Mouse (Mus musculus) liver, embryonic 14.5 days (tissue): ENCODE results near the gene Men1. TPM values are rescaled to one million over a fixed set of nuclear protein-coding genes. Genes with fewer than 3 reads are reported as not detected.
A peak's percentile ranks its signal among the peaks of the same experiment; 100 is the strongest.

Experiments used
- ATAC-seq: fragments of 200-750 bp; cut with Nextera tagmentation; 2 replicates; pipeline ENCODE4 v1.8.0; 2017; ENCODE audit warnings: moderate number of reproducible peaks, mild to moderate bottlenecking, moderate library complexity; ENCODE audit not compliant: insufficient read depth
- DNase-seq, 3 experiments: peaks; one replicate each; pipeline ENCODE4 v3.0.0-alpha.2; 2012 to 2013; ENCODE audit warnings: low read depth in 3 of 3, low spot score in 3 of 3
- H3K27ac ChIP-seq: fragments of 300-500 bp; sonication (generic); 2 replicates; pipeline ENCODE4 v1.5.1; 2014; ENCODE audit warnings: moderate library complexity, mild to moderate bottlenecking, control low read depth, inconsistent platforms
- H3K27me3 ChIP-seq: fragments of 300-500 bp; sonication (generic); 2 replicates; pipeline ENCODE4 v1.6.1; 2014; ENCODE audit warnings: mild to moderate bottlenecking, low read length, moderate library complexity; ENCODE audit not compliant: control insufficient read depth, insufficient read depth
- H3K36me3 ChIP-seq: fragments of 300-500 bp; sonication (generic); replicated peaks from 2 replicates; pipeline ENCODE4 v1.6.1; 2014; ENCODE audit warnings: low read depth; ENCODE audit not compliant: control insufficient read depth, insufficient read depth
- H3K4me1 ChIP-seq, 2 experiments: fragments of 200-500 bp in 1 of 2; fragments of 300-500 bp in 1 of 2; sonication (generic) in 1 of 2; replicated peaks; 2 replicates each; pipeline ENCODE4 v1.6.1; 2012 to 2014; ENCODE audit warnings: antibody characterized with exemption in 1 of 2, inconsistent platforms in 1 of 2, low read length in 1 of 2; ENCODE audit not compliant: control insufficient read depth in 2 of 2, insufficient read depth in 2 of 2
- H3K4me2 ChIP-seq: fragments of 300-500 bp; sonication (generic); 2 replicates; pipeline ENCODE4 v1.6.1; 2014; ENCODE audit warnings: low read depth, mild to moderate bottlenecking, control low read depth, moderate library complexity
- H3K4me3 ChIP-seq, 2 experiments: fragments of 200-500 bp in 1 of 2; fragments of 300-500 bp in 1 of 2; sonication (generic) in 1 of 2; 2 replicates each; pipeline ENCODE4 v1.5.1; 2012 to 2014; ENCODE audit warnings: low read depth in 2 of 2, low read length in 2 of 2, mild to moderate bottlenecking in 2 of 2, control low read depth in 1 of 2, inconsistent platforms in 1 of 2, moderate library complexity in 1 of 2; ENCODE audit not compliant: insufficient read depth in 1 of 2
- H3K9ac ChIP-seq: fragments of 300-500 bp; sonication (generic); replicated peaks from 2 replicates; pipeline ENCODE4 v1.6.1; 2014; ENCODE audit warnings: mild to moderate bottlenecking, control low read depth, moderate library complexity
- H3K9me3 ChIP-seq: fragments of 300-500 bp; sonication (generic); 2 replicates; pipeline ENCODE4 v1.6.1; 2016; ENCODE audit warnings: low read length, mixed read lengths; ENCODE audit not compliant: control insufficient read depth
- CTCF ChIP-seq: IDR thresholded peaks from 2 replicates; pipeline ENCODE4 v1.5.1; 2016; ENCODE audit warnings: antibody characterized with exemption, low read depth, control low read depth
- EP300 ChIP-seq: IDR thresholded peaks from 2 replicates; pipeline ENCODE4 v1.6.1; 2016; ENCODE audit warnings: antibody characterized with exemption, low read depth
- WGBS: fragments of 180-500 bp; shearing (Covaris S2); extraction: QIAGEN DNeasy Blood & Tissue Kit; methylation state at CpG from one replicate; pipeline ENCODE4 v1.1.7; 2014; ENCODE audit not compliant: insufficient replicate concordance; 5-methylcytosine and 5-hydroxymethylcytosine counted together
- polyA plus RNA-seq, 2 experiments: library from polyadenylated mRNA; depleted of rRNA in 1 of 2; stranded (reverse) in 1 of 2; unstranded in 1 of 2; fragments of >200 nt; fragmentation: Nextera tagmentation in 1 of 2; extraction: Ambion mirVana in 1 of 2; gene quantifications; 2 replicates each; pipeline versions ENCODE4 v1.2.1 to v1.2.3; 2012 to 2014

Gene Men1
- polyA plus RNA-seq, 2 experiments = 12.5 to 20.4 TPM

DNA sequence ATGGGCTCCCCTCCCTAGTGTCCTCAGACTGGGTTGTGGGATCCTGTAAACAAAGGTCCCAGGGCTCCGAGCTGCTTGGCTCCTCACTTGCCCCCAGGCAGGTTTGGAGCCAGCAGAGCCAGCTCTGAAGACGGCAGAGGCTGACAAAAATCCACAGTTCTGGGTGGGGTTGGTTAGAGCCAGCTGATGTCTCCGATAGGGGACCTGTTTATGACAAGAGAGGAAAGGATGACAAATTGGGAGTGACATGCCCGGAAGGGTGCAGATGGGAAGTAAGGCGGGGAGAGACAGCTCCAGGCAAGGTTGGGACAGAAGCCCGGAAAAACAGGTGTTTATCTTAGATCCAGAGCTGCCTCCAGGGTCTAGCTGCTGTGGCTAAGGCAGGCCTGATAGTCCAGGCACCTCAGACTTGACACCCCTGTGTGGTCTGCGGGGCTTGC, 34.4 kb upstream of the Men1 start:
- Histone ChIP-seq H3K4me3 (peak overlapping the region in 1 of 2 experiments; percentile 14; a peak in 2 of 4 replicates), H3K36me3 (peaks cover 29% of the 10 kb centered on the region), H3K27ac (peak overlapping the region; percentile 79), H3K4me1 (peaks cover 73 to 80% of the 10 kb centered on the region in 2 experiments), H3K9me3 (no peaks in the 10 kb centered on the region), H3K27me3 (no peaks in the 10 kb centered on the region), H3K9ac (peak overlapping the region; percentile 32), H3K4me2 (peak overlapping the region; percentile 55)
- 14% methylated on average over 7 of the region's 7 CpGs for whole genome bisulfite sequencing
- TF ChIP-seq EP300 (peak; percentile 85), CTCF (no peak)
- ATAC-seq (peak; percentile 78), DNase-seq (peak; percentile 75 to 87 (median 80))

- Histone ChIP-seq H3K27me3 (no peaks in the 10 kb centered on the region), H3K4me3 (no peak overlapping the region), H3K4me1 (peaks cover 61 to 75% of the 10 kb centered on the region in 2 experiments), H3K9me3 (no peaks in the 10 kb centered on the region), H3K9ac (no peak overlapping the region), H3K4me2 (no peak overlapping the region), H3K36me3 (peaks cover 19% of the 10 kb centered on the region), H3K27ac (peak overlapping the region; percentile 79)
- TF ChIP-seq EP300 (peak; percentile 66), CTCF (no peak)
- DNase-seq (no peak), ATAC-seq (no peak)
- 57% methylated on average over 5 of the region's 5 CpGs for WGBS
Observed at GRCm38 (mm10) chr19:6302114-6302513, 32.7 kb upstream of the Men1 start.

DNA sequence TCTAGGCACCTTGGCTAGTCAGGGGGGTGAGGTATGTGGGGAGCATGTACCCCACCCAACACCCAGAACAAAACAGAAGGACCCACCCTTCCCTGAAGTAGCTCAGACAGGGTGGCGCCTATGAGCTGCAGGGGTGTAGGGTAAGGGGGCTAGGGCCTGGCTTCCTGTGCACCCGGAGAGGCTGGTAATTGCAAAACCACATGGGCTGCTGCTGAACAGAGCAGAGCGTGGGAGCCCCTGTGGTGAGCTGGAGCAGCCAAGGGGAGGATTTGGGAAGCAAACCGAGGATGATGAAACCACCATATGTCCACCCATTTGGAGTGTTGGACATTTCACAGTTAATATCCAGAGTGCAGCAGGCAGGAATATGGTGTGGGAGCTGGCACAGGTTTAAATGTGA, 32.3 kb upstream of the Men1 start:
- DNase-seq (no peak), ATAC-seq (no peak)
- Histone ChIP-seq H3K4me1 (peaks cover 57 to 74% of the 10 kb centered on the region in 2 experiments), H3K4me2 (no peak overlapping the region), H3K27me3 (no peaks in the 10 kb centered on the region), H3K27ac (peak overlapping the region; percentile 79), H3K4me3 (no peak overlapping the region), H3K9me3 (no peaks in the 10 kb centered on the region), H3K9ac (no peak overlapping the region), H3K36me3 (peaks cover 19% of the 10 kb centered on the region)
- WGBS = 15% methylated on average over 4 of the region's 4 CpGs
- TF ChIP-seq CTCF = no peak
- TF ChIP-seq EP300 = no peak

DNA sequence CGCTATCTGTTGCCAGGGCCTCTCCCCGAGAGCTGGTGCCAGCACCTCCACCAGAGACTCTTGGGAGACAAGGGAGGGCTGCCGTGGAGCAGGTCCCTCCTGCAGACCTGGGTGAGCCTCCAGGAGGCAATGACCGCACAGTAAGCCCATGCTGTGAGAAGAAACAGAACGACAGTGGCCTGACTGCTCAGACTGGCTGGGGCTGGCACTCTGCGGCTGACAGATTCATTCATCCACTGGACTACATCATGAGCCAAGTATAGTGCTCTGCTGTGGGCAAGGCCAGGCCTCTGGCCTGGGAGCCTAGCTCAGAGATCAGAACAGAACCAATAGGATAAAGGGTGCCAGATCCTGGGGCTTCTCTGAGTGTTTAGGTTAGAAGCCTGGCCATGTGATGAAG, 30.9 kb upstream of the Men1 start:
- Histone ChIP-seq H3K27me3 (no peaks in the 10 kb centered on the region), H3K36me3 (peaks cover 8% of the 10 kb centered on the region), H3K9ac (no peak overlapping the region; the same call in 1 of the 2 replicates), H3K4me1 (peaks cover 44 to 69% of the 10 kb centered on the region in 2 experiments), H3K27ac (peak overlapping the region; percentile 36), H3K4me2 (no peak overlapping the region), H3K4me3 (no peak overlapping the region), H3K9me3 (no peaks in the 10 kb centered on the region)
- DNase-seq (no peak), ATAC-seq (no peak)
- TF ChIP-seq EP300 (no peak), CTCF (no peak)
- 58% methylated on average over 6 of the region's 6 CpGs for WGBS

DNA sequence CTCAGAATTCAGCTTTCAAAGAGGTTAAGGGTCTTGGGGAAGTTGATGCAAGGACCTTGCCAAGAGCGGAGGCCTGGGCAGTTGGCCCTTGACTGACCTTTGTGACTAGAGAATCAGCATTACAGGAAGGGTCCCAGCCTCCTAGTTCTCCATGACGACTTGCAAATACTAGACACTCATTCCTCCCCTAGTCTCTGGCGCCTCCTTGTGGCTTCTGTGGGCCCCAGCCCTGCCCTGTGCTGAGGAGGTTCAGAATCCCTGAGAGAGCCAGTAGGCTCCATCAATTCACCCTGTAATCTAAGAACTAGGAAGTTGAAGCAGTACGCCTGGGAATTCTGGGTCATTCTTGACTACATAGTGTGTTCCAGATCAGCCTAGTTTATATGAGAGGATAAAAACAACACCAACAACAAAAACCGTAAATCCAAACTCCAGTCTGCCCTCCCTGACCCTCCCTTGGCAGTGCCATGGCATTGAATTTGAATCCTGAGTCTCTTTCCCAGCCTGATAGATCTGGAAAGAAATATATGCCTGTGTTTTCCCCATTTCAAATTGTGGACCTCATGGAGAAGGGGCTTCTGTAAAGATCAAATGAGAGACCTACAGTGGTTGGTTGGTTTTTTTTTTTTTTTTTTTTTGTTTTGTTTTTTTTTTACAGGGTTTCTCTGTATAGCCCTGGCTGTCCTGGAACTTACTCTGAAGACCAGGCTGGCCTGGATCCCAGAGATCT, 29.8 kb upstream of the Men1 start:
- H3K27me3 ChIP-seq = no peaks in the 10 kb centered on the region
- H3K4me3 ChIP-seq = no peak overlapping the region
- peaks cover 33 to 58% of the 10 kb centered on the region in 2 experiments for H3K4me1 ChIP-seq
- H3K9me3 ChIP-seq = no peaks in the 10 kb centered on the region
- ATAC-seq = peak; percentile 16; the same call in 1 of the 2 replicates
- no peaks in the 10 kb centered on the region for H3K36me3 ChIP-seq
- H3K4me2 ChIP-seq = no peak overlapping the region
- H3K9ac ChIP-seq = no peak overlapping the region
- WGBS = 18% methylated on average over 5 of the region's 5 CpGs
- peak overlapping the region; percentile 35 for H3K27ac ChIP-seq
- TF ChIP-seq EP300 = no peak; the same call in 1 of the 2 replicates
- peak; percentile 99 for TF ChIP-seq CTCF
- DNase-seq = peak; percentile 74 to 86 (median 78)
